Mouse (Mus musculus) colon, adult 2 months (tissue): ENCODE measurements around the gene Slc25a5. TPM values are rescaled to one million over a fixed set of nuclear protein-coding genes. Genes with fewer than 3 reads are reported as not detected.

Experiments used
- polyA plus RNA-seq: library from polyadenylated mRNA; depleted of rRNA; stranded (reverse); fragments of >200 nt; gene quantifications from 2 replicates; pipeline ENCODE4 v1.2.3, GENCODE M21; 2012; rRNA removed

Gene Slc25a5
- 1,316 and 1,531 TPM in 2 replicates for polyA plus RNA-seq

GRCm38 (mm10) chrX:36795424-36796162 lies at the start of gene Slc25a5:
Slc25a5 (plus strand) TSS chrX:36795651.

Other genes starting within 250 kb of the Slc25a5 start
- gene Pgrmc1, start 197.4 kb upstream of the Slc25a5 start, polyA plus RNA-seq, result 73.4 and 97.6 TPM in 2 replicates
- 0.10 and 0.17 TPM in 2 replicates for gene Akap17b, start 150.3 kb upstream of the Slc25a5 start, polyA plus RNA-seq
- gene Slc25a43, start 52.0 kb upstream of the Slc25a5 start, polyA plus RNA-seq, result 0.49 and 1.2 TPM in 2 replicates
- gene Ube2a, start 78.2 kb downstream of the Slc25a5 start, polyA plus RNA-seq, result 40.7 and 46.3 TPM in 2 replicates
- gene C330007P06Rik, start 78.5 kb downstream of the Slc25a5 start, polyA plus RNA-seq, result 10.1 and 15.5 TPM in 2 replicates
- 0.20 and 0.45 TPM in 2 replicates for gene Nkrf, start 107.2 kb downstream of the Slc25a5 start, polyA plus RNA-seq
- gene Sept6, start 196.1 kb downstream of the Slc25a5 start, polyA plus RNA-seq, result 9.3 and 11.4 TPM in 2 replicates